Mouse (Mus musculus): ENCODE measurements around the gene Kazald1. TPM values are rescaled to one million over a fixed set of nuclear protein-coding genes. Genes with fewer than 3 reads are reported as not detected.

The Kazald1 gene
- polyA plus RNA-seq, 1 experiment: 0.50 TPM

DNA sequence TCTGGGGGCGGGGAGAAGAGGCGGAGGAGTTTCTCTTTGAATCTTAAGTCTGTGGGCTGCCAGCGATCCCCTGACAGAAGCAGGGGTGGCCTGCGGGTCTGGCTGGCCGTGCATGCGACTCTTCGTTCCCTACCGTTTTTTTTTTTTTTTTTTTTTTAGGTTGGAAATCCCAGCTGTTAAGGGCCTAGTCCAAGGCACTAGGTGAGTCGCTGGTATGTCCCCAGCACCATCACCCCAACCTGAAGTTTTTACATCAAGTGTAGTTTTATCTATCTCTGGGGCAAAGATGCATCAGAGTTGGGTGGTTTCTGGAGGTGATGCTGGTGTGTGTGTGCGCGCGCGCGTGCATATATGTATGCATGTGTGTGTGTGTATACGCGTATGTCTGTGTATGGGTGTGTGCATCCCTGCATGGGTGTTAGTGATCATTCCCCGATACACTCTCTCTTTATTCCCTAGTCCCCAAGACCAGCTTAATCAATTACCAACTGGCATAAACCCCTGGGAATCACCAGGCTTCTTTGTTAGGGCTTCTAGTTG is 1.1 kb downstream of the Kazald1 start:
- peak overlapping the region; percentile 70 for H3K4me3 ChIP-seq (ENCODE audit: insufficient read depth, low read length)
- TF ChIP-seq POLR2A (IDR thresholded peaks at IDR 0.05; ENCODE audit: borderline replicate concordance, low read depth, low read length): no peak
- no peak for TF ChIP-seq CTCF (IDR thresholded peaks at IDR 0.05; ENCODE audit: low read depth, low read length)
- H3K4me1 ChIP-seq (ENCODE audit: control insufficient read depth, insufficient read depth, low read length): peaks cover 18% of the 10 kb centered on the region
- no peak overlapping the region for H3K27ac ChIP-seq (ENCODE audit: insufficient read depth, low read depth, low read length)

DNA sequence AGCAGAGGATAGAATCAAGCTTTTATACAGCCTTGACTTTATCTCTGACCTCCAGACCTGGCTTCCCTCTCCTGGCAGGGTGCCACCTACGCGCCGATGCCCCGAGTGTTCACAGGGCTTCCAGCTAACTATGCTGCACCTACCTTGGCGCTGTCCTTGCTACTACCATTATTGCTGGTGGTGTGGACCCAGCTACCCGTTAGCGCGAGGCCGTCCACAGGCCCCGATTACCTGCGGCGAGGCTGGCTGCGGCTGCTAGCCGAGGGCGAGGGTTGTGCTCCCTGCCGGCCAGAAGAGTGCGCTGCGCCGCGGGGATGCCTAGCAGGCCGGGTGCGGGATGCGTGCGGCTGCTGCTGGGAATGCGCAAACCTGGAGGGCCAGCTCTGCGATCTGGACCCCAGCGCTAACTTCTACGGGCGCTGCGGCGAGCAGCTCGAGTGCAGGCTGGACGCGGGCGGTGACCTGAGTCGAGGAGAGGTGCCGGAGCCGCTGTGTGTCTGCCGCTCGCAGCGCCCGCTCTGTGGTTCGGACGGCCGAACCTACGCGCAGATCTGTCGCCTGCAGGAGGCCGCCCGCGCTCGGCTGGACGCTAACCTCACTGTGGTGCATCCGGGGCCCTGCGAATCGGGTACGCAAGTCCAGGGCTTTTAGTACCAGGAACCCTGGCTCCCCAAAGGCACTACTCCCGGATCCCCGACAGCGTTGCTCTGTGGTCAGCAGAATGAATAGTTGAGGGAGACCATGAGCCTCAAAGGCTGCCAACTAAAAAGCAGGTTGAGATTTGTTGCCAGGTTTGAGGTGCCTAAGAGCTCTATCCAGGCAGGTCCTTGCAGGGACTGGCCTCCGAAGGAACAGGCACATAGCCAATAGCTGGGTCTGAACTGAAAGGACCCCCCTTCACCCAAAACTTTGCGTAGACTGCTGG is 1.8 kb downstream of the Kazald1 start:
- H3K4me3 ChIP-seq (ENCODE audit: insufficient read depth, low read length): peak overlapping the region; percentile 44
- TF ChIP-seq POLR2A (IDR thresholded peaks at IDR 0.05; ENCODE audit: borderline replicate concordance, low read depth, low read length) (no peak), CTCF (IDR thresholded peaks at IDR 0.05; ENCODE audit: low read depth, low read length) (peak; percentile 16; the same call in 1 of the 2 replicates)
- peaks cover 15% of the 10 kb centered on the region for H3K4me1 ChIP-seq (ENCODE audit: control insufficient read depth, insufficient read depth, low read length)
- H3K27ac ChIP-seq (ENCODE audit: insufficient read depth, low read depth, low read length): no peak overlapping the region

DNA sequence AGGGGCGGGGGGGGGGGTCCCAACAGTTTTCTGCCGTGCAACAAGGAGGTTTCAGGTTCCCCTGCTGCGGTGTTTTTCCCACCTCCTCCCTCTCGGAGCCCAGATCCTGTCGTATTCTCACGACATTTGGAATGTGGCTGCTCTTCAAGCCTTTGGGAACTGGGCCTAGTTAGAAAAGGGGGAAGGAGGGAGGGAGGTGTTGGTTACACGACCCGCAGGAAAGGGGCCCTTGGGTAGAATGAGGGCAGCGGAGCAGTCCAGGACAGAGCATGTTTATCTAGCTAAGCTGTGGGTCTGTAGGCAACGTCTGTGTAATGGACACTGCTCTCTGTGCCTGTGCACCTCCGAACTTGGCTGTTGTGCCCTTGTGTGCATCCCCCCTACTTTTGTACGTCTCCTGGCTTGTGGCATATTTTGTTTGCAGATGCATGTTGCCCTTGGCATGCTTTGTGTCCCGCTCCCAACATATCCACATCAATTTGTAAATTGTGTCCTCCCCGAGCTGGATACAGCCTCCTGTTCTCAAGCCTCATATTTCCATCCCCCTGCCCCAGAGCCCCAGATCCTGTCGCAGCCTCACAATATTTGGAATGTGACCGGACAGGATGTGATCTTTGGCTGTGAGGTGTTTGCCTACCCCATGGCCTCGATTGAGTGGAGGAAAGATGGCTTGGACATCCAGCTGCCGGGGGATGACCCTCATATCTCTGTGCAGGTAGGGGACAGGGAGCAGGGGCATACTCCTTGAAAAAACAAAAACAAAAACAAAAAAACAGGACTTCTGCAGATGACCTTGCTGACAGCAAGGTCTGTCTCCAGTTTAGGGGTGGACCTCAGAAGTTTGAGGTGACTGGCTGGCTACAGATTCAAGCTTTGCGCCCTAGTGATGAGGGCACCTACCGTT is 3.0 kb downstream of the Kazald1 start:
- Histone ChIP-seq H3K4me3 (ENCODE audit: insufficient read depth, low read length) (no peak overlapping the region), H3K27ac (ENCODE audit: insufficient read depth, low read depth, low read length) (no peak overlapping the region), H3K4me1 (ENCODE audit: control insufficient read depth, insufficient read depth, low read length) (peaks cover 12% of the 10 kb centered on the region)
- no peak for TF ChIP-seq CTCF (IDR thresholded peaks at IDR 0.05; ENCODE audit: low read depth, low read length)
- TF ChIP-seq POLR2A (IDR thresholded peaks at IDR 0.05; ENCODE audit: borderline replicate concordance, low read depth, low read length): no peak

DNA sequence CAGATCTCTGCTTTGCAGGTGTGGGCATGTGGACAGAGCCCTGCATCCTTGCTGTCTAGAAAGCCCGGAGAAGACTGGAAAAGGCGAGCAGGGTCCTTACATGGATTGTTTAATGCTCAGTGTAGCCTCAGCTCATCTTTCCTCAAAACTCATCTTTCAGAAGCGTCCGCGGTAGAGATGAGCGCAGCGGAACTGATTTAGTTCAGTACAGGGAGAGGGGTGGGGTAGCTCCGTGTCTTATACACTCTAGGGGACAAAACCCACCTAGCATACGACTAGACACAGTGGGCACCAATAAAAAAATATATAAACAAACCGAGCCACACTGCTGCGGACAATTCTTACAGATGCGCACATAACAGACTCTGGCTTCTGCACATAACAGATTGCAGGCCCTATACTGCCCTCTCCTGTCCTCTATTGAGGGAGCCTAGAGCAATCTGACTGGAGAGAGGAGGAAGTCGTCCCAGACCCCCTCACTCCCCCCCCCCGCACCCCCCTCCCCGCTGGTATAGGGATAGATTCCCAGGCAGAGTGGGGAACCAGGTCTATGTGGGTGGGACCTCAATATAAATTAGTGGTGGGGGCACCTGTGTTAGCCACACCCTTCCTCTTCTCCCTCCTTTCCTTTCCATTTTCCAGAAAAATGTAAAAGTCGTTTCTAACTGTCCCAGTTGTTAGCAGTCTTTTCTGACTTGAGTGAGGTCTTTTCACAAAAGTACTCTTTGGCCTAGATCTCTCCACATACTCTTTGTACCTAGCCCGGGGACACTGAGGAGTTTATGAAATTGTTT is 4.1 kb downstream of the Kazald1 start:
- no peak overlapping the region for H3K27ac ChIP-seq (ENCODE audit: insufficient read depth, low read depth, low read length)
- peak overlapping the region; percentile 50 for H3K4me3 ChIP-seq (ENCODE audit: insufficient read depth, low read length)
- TF ChIP-seq CTCF (IDR thresholded peaks at IDR 0.05; ENCODE audit: low read depth, low read length): no peak; the same call in 1 of the 2 replicates
- no peak for TF ChIP-seq POLR2A (IDR thresholded peaks at IDR 0.05; ENCODE audit: borderline replicate concordance, low read depth, low read length)
- peaks cover 12% of the 10 kb centered on the region for H3K4me1 ChIP-seq (ENCODE audit: control insufficient read depth, insufficient read depth, low read length)

DNA sequence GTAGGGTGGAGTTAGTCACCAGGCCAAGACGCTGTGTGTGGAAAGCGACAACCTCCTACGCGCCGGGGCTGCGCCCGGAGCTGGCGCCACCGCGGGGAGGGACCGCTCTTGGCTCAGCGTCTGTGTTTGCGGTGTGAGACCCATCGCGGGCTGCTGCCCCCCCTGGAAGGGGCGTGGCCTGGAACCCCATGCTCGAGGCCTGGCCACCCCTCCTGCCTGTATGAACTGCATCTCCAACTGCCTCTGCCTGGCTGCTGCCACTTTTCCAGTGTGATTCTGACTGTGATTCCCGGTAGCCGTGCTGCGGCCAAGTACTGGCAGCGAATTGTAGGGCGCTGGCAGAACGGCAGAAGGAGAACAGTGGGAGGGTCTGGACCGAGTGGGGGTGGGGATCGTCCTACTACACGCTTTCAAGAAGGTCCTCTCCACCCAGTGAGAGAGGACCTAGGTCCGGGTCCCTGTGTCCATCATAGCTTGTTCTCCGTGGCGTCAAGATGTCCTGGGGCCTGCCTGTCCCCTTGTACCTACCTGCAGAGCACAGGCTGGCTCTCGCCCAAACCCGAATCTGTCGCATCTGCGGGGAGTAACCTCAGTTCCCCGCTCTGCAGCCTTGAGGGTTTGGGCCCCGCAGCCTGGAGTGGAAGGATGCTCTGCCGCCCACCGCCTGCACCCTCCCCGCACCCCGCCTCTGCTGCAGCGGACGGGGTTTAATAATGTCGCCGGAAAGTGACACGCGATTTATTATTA is 4.9 kb downstream of the Kazald1 start:
- Histone ChIP-seq H3K27ac (ENCODE audit: insufficient read depth, low read depth, low read length) (no peak overlapping the region), H3K4me3 (ENCODE audit: insufficient read depth, low read length) (peak overlapping the region; percentile 50), H3K4me1 (ENCODE audit: control insufficient read depth, insufficient read depth, low read length) (peaks cover 12% of the 10 kb centered on the region)
- TF ChIP-seq CTCF (IDR thresholded peaks at IDR 0.05; ENCODE audit: low read depth, low read length): no peak
- TF ChIP-seq POLR2A (IDR thresholded peaks at IDR 0.05; ENCODE audit: borderline replicate concordance, low read depth, low read length): no peak

DNA sequence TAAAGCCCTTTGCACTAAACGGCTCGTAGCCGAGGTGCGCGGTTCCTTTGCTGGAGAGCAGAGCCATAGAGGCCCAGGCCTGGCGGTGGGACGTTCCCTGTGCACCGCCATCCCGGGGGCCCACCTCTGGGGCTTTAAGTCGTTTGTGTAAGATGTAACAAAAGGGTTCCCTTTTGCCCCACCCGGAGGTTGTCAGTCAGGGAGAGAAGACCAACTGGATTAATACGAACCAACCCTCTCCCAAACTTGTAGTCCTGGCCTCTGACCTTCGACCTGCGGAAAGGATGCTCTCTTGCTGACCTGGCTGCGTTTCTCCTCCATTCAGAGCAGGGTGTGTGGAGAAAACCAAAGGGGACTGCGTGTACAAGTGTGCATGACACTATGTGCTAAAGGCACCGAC is 5.7 kb downstream of the Kazald1 start:
- peaks cover 10% of the 10 kb centered on the region for H3K4me1 ChIP-seq (ENCODE audit: control insufficient read depth, insufficient read depth, low read length)
- peak overlapping the region; percentile 50 for H3K4me3 ChIP-seq (ENCODE audit: insufficient read depth, low read length)
- TF ChIP-seq POLR2A (IDR thresholded peaks at IDR 0.05; ENCODE audit: borderline replicate concordance, low read depth, low read length) (no peak), CTCF (IDR thresholded peaks at IDR 0.05; ENCODE audit: low read depth, low read length) (no peak)
- H3K27ac ChIP-seq (ENCODE audit: insufficient read depth, low read depth, low read length): no peak overlapping the region

DNA sequence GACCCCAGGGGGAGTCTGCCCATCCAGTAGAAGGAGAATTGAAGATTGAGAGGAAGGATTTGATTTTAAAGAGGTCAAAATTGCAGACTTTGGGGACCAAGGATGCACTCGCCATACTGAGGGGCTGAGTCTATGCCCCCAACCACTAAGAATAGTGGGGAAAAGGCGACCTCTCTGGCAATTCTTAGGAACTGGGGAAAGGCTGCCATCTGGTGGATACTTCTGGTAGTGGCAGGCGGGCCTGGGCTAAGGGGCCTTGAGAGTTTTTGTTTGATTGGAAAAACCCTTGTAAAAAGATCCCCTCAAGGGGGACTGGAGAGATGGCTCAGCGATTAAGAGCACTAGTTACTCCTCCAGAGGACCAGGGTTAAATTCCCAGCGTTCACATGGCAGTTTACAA is 6.2 kb downstream of the Kazald1 start:
- Histone ChIP-seq H3K4me1 (ENCODE audit: control insufficient read depth, insufficient read depth, low read length) (peaks cover 4% of the 10 kb centered on the region), H3K4me3 (ENCODE audit: insufficient read depth, low read length) (no peak overlapping the region), H3K27ac (ENCODE audit: insufficient read depth, low read depth, low read length) (no peak overlapping the region)
- peak; percentile 99 for TF ChIP-seq CTCF (IDR thresholded peaks at IDR 0.05; ENCODE audit: low read depth, low read length)
- TF ChIP-seq POLR2A (IDR thresholded peaks at IDR 0.05; ENCODE audit: borderline replicate concordance, low read depth, low read length): no peak

DNA sequence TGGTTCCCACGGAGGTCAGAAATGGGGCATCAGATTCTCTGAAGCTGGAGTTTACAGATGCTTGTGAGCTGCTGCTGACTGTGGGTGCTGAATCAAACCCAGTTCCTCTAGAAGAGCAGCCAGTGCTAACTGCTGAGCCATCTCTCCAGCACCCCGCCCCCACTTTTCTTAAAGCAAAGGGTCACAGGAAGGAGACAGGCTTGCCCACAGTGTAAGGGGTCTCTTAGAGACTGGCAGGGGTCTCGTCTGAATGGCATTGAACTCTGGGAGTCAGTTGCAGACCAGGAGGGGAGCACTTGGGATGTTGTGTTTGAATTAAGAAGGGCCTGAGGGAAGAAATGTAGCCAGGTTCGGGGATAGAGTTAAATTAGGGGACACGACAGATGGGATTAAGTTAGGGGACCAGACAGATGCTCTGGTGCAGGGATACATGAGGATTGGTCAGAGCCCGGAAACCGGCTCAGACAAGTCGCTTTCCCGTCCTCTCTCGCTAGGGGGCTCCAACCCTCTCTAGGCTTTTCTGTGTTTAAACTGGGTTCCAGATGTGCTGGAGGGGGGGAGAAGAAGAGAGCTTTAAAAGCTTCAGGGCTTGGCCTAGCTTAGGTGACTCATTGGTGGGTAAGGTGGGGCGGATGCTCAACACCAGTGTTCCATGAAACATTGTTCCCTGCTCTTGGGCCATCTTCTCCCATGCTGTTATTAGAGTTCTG is 7.0 kb downstream of the Kazald1 start:
- Histone ChIP-seq H3K4me3 (ENCODE audit: insufficient read depth, low read length) (no peak overlapping the region), H3K27ac (ENCODE audit: insufficient read depth, low read depth, low read length) (no peak overlapping the region), H3K4me1 (ENCODE audit: control insufficient read depth, insufficient read depth, low read length) (peaks cover 3% of the 10 kb centered on the region; the same call in 1 of the 2 replicates)
- TF ChIP-seq CTCF (IDR thresholded peaks at IDR 0.05; ENCODE audit: low read depth, low read length): peak; percentile 72
- no peak for TF ChIP-seq POLR2A (IDR thresholded peaks at IDR 0.05; ENCODE audit: borderline replicate concordance, low read depth, low read length)
